ENCODE assay signal across 21 mouse cellular contexts in genomic region chr19:6269798-6270475, GRCm38 (mm10). TPM values are rescaled to one million over a fixed set of nuclear protein-coding genes. Genes with fewer than 3 reads are reported as not detected.
A peak's percentile ranks its signal among the peaks of the same experiment; 100 is the strongest.
DNase-seq lines count a peak whose midpoint lies in the region; ATAC-seq and TF ChIP-seq lines count a peak whose summit lies in the region.
"Had no signal": no experiment of that assay in that cellular context is flagged by ENCODE, and none has a peak within 500 bp of the region (broad histone marks: within the 10 kb centered on the region; RNA-seq: fewer than 3 reads in every experiment).

No protein-coding gene starts in this region.

- no peaks in the 10 kb centered on the region; the same call in 1 of the 2 replicates for H3K4me1 ChIP-seq in hindbrain, embryonic 13.5 days (replicated peaks)
- H3K4me1 ChIP-seq in hindbrain, embryonic 10.5 days (replicated peaks): peaks cover 12% of the 10 kb centered on the region
- H3K4me1 ChIP-seq in intestine, postnatal 0 days (replicated peaks; ENCODE audit: control insufficient read depth, insufficient read depth, low read length): peaks cover 4% of the 10 kb centered on the region
- no peaks in the 10 kb centered on the region for H3K4me1 ChIP-seq in stomach, postnatal 0 days (replicated peaks; ENCODE audit: control insufficient read depth, insufficient read depth)

- no peak overlapping the region for H3K4me3 ChIP-seq in hindbrain, embryonic 13.5 days
- no peak overlapping the region for H3K4me3 ChIP-seq in hindbrain, embryonic 10.5 days
- no peak overlapping the region for H3K4me3 ChIP-seq in intestine, postnatal 0 days (ENCODE audit: low read depth, low read length)
- H3K4me3 ChIP-seq in stomach, postnatal 0 days (ENCODE audit: low read depth, low read length): no peak overlapping the region
- H3K4me3 ChIP-seq: forebrain, embryonic 12.5 days; heart, embryonic 15.5 days; limb, embryonic 12.5 days; stomach, embryonic 15.5 days had no signal

- ATAC-seq in hindbrain, embryonic 13.5 days (ENCODE audit: low FRiP score): no peak
- ATAC-seq in intestine, postnatal 0 days: no peak
- ATAC-seq in stomach, postnatal 0 days (ENCODE audit: low FRiP score, low TSS enrichment): no peak
- ATAC-seq: lung, postnatal 0 days had no signal

- no peaks in the 10 kb centered on the region for H3K9me3 ChIP-seq in hindbrain, embryonic 13.5 days
- H3K9me3 ChIP-seq in hindbrain, embryonic 10.5 days: no peaks in the 10 kb centered on the region
- H3K9me3 ChIP-seq in intestine, postnatal 0 days (ENCODE audit: control insufficient read depth): no peaks in the 10 kb centered on the region
- H3K9me3 ChIP-seq in stomach, postnatal 0 days (ENCODE audit: control insufficient read depth, low read length): no peaks in the 10 kb centered on the region
- H3K9me3 ChIP-seq: forebrain, embryonic 12.5 days; heart, embryonic 15.5 days; limb, embryonic 12.5 days; stomach, embryonic 15.5 days had no signal

- peaks cover 18% of the 10 kb centered on the region for H3K27me3 ChIP-seq in hindbrain, embryonic 13.5 days
- H3K27me3 ChIP-seq in hindbrain, embryonic 10.5 days (ENCODE audit: insufficient read depth, poor library complexity, severe bottlenecking): peaks cover 3% of the 10 kb centered on the region; the same call in 1 of the 2 replicates
- no peaks in the 10 kb centered on the region for H3K27me3 ChIP-seq in intestine, postnatal 0 days (replicated peaks; ENCODE audit: control insufficient read depth, insufficient read depth, low read length)
- no peaks in the 10 kb centered on the region for H3K27me3 ChIP-seq in stomach, postnatal 0 days (ENCODE audit: control insufficient read depth, insufficient read depth, low read length)
- H3K27me3 ChIP-seq: heart, embryonic 15.5 days; stomach, embryonic 15.5 days had no signal

- TF ChIP-seq EP300 in stomach, postnatal 0 days (optimal IDR thresholded peaks at IDR 0.05): no peak

- 89% methylated on average over 8 of the region's 8 CpGs for WGBS in hindbrain, embryonic 13.5 days
- WGBS in hindbrain, embryonic 10.5 days: 84% methylated on average over 8 of the region's 8 CpGs
- 63% methylated on average over 8 of the region's 8 CpGs for WGBS in intestine, postnatal 0 days
- WGBS in stomach, postnatal 0 days: 82% methylated on average over 8 of the region's 8 CpGs

- H3K9ac ChIP-seq in hindbrain, embryonic 13.5 days: 0 out of 2 replicates have a peak overlapping the region, but pooled peaks have one; percentile 19
- H3K9ac ChIP-seq in intestine, postnatal 0 days (ENCODE audit: low read depth, low read length): no peak overlapping the region
- no peak overlapping the region for H3K9ac ChIP-seq in stomach, postnatal 0 days (ENCODE audit: low read length)
- H3K9ac ChIP-seq: forebrain, embryonic 12.5 days; heart, embryonic 15.5 days; limb, embryonic 12.5 days; stomach, embryonic 15.5 days had no signal

- no peak overlapping the region for H3K27ac ChIP-seq in hindbrain, embryonic 13.5 days
- no peak overlapping the region for H3K27ac ChIP-seq in hindbrain, embryonic 10.5 days
- peak overlapping the region; percentile 81 for H3K27ac ChIP-seq in intestine, postnatal 0 days (ENCODE audit: low read depth, low read length)
- 0 out of 2 replicates have a peak overlapping the region, but pooled peaks have one; percentile 18 for H3K27ac ChIP-seq in stomach, postnatal 0 days (replicated peaks)
- H3K27ac ChIP-seq: forebrain, embryonic 12.5 days; heart, embryonic 15.5 days; limb, embryonic 12.5 days; stomach, embryonic 15.5 days had no signal

- no peak for DNase-seq in hindbrain, embryonic 10.5 days (ENCODE audit: low spot score)
- DNase-seq in adrenal gland, adult 8-10 months: peak; percentile 79
- DNase-seq in stomach, postnatal 0 days (ENCODE audit: low spot score): peak; percentile 29
- DNase-seq in lung, postnatal 4 days: no peak
- DNase-seq in urinary bladder, postnatal 36 days (ENCODE audit: low spot score in 2 of 2): no peak
- DNase-seq in left cerebral cortex, adult 9 months (ENCODE audit: low spot score in 2 of 2): no peak
- DNase-seq: B cell, adult 2 months; cerebellum, postnatal 10 days; embryo, embryonic 11 days; heart, adult 11 months; thymus, postnatal 4 days had no signal

- TF ChIP-seq CTCF in intestine, postnatal 0 days (IDR thresholded peaks at IDR 0.05; ENCODE audit: low read depth): no peak
- TF ChIP-seq CTCF in stomach, postnatal 0 days (IDR thresholded peaks at IDR 0.05; ENCODE audit: low read depth): no peak

- no peak overlapping the region for H3K4me2 ChIP-seq in hindbrain, embryonic 13.5 days
- H3K4me2 ChIP-seq in intestine, postnatal 0 days (replicated peaks; ENCODE audit: low read depth): 0 out of 2 replicates have a peak overlapping the region, but pooled peaks have one; percentile 9
- H3K4me2 ChIP-seq in stomach, postnatal 0 days (replicated peaks; ENCODE audit: low read depth): no peak overlapping the region
- H3K4me2 ChIP-seq: forebrain, embryonic 12.5 days; heart, embryonic 15.5 days; limb, embryonic 12.5 days; stomach, embryonic 15.5 days had no signal

- no peaks in the 10 kb centered on the region for H3K36me3 ChIP-seq in hindbrain, embryonic 13.5 days
- H3K36me3 ChIP-seq in hindbrain, embryonic 10.5 days: no peaks in the 10 kb centered on the region
- peaks cover 3% of the 10 kb centered on the region; the same call in 1 of the 2 replicates for H3K36me3 ChIP-seq in intestine, postnatal 0 days (ENCODE audit: control insufficient read depth, insufficient read depth)
- H3K36me3 ChIP-seq in stomach, postnatal 0 days (ENCODE audit: control insufficient read depth, insufficient read depth, low read length): no peaks in the 10 kb centered on the region
- H3K36me3 ChIP-seq: forebrain, embryonic 12.5 days; heart, embryonic 15.5 days; limb, embryonic 12.5 days; stomach, embryonic 15.5 days had no signal

RNA-seq across cellular contexts. Expression of gene Ehd1, which starts 6.6 kb away (rescaled TPM):
- 86.8 and 96.4 TPM in 2 replicates for polyA plus RNA-seq in hindbrain, embryonic 13.5 days (2015; fragmentation: Nextera tagmentation; extraction: Ambion mirVana)
- 87.8 and 103 TPM in 2 replicates for polyA plus RNA-seq in hindbrain, embryonic 10.5 days (2016; fragmentation: Nextera tagmentation; extraction: Ambion mirVana)
- total RNA-seq in adrenal gland, adult 8-10 months (2022): 100 to 1,000 TPM in 3 of 4 experiments, 10 to 100 TPM in 1; 90.8 to 130 (median 118) TPM
- 177 and 201 TPM in 2 replicates for polyA plus RNA-seq in intestine, postnatal 0 days (2015; fragmentation: Nextera tagmentation; extraction: Ambion mirVana)
- 62.0 and 63.8 TPM in 2 replicates for polyA plus RNA-seq in stomach, postnatal 0 days (2015; fragmentation: Nextera tagmentation; extraction: Ambion mirVana)

RNA-seq across cellular contexts. Expression of gene Atg2a, which starts 28.5 kb away (rescaled TPM):
- polyA plus RNA-seq in hindbrain, embryonic 13.5 days (2015; fragmentation: Nextera tagmentation; extraction: Ambion mirVana): 11.6 and 11.7 TPM in 2 replicates
- polyA plus RNA-seq in hindbrain, embryonic 10.5 days (2016; fragmentation: Nextera tagmentation; extraction: Ambion mirVana): 10.3 and 14.9 TPM in 2 replicates
- 10 to 100 TPM; 38.6 to 57.9 (median 48.3) TPM for total RNA-seq in adrenal gland, adult 8-10 months (2022)
- 3.6 and 4.0 TPM in 2 replicates for polyA plus RNA-seq in intestine, postnatal 0 days (2015; fragmentation: Nextera tagmentation; extraction: Ambion mirVana)
- 4.8 and 6.0 TPM in 2 replicates for polyA plus RNA-seq in stomach, postnatal 0 days (2015; fragmentation: Nextera tagmentation; extraction: Ambion mirVana)

RNA-seq across cellular contexts. Expression of gene Ppp2r5b, which starts 34.3 kb away (rescaled TPM):
- 93.8 and 98.3 TPM in 2 replicates for polyA plus RNA-seq in hindbrain, embryonic 13.5 days (2015; fragmentation: Nextera tagmentation; extraction: Ambion mirVana)
- 37.8 and 53.8 TPM in 2 replicates for polyA plus RNA-seq in hindbrain, embryonic 10.5 days (2016; fragmentation: Nextera tagmentation; extraction: Ambion mirVana)
- 100 to 1,000 TPM; 103 to 160 (median 124) TPM for total RNA-seq in adrenal gland, adult 8-10 months (2022)
- 15.2 and 17.1 TPM in 2 replicates for polyA plus RNA-seq in intestine, postnatal 0 days (2015; fragmentation: Nextera tagmentation; extraction: Ambion mirVana)
- 14.7 and 15.0 TPM in 2 replicates for polyA plus RNA-seq in stomach, postnatal 0 days (2015; fragmentation: Nextera tagmentation; extraction: Ambion mirVana)

RNA-seq across cellular contexts. Expression of gene Cdc42bpg, which starts 36.3 kb away (rescaled TPM):
- 0.42 and 0.48 TPM in 2 replicates for polyA plus RNA-seq in hindbrain, embryonic 13.5 days (2015; fragmentation: Nextera tagmentation; extraction: Ambion mirVana)
- polyA plus RNA-seq in hindbrain, embryonic 10.5 days (2016; fragmentation: Nextera tagmentation; extraction: Ambion mirVana): 0.29 and 0.37 TPM in 2 replicates
- 10 to 100 TPM; 24.4 to 45.7 (median 38.4) TPM for total RNA-seq in adrenal gland, adult 8-10 months (2022)
- 1.8 and 2.3 TPM in 2 replicates for polyA plus RNA-seq in intestine, postnatal 0 days (2015; fragmentation: Nextera tagmentation; extraction: Ambion mirVana)
- polyA plus RNA-seq in stomach, postnatal 0 days (2015; fragmentation: Nextera tagmentation; extraction: Ambion mirVana): 1.3 and 1.9 TPM in 2 replicates

RNA-seq across cellular contexts. Expression of gene Gpha2, which starts 43.8 kb away (rescaled TPM):
- 0.27 TPM in 1 of 2 replicates, not detected in the other for polyA plus RNA-seq in hindbrain, embryonic 13.5 days (2015; fragmentation: Nextera tagmentation; extraction: Ambion mirVana)
- polyA plus RNA-seq in hindbrain, embryonic 10.5 days (2016; fragmentation: Nextera tagmentation; extraction: Ambion mirVana): 0.57 TPM in 1 of 2 replicates, not detected in the other
- 10 to 100 TPM; 23.4 to 37.6 (median 29.4) TPM for total RNA-seq in adrenal gland, adult 8-10 months (2022)
- polyA plus RNA-seq in intestine, postnatal 0 days (2015; fragmentation: Nextera tagmentation; extraction: Ambion mirVana): 0.26 and 0.34 TPM in 2 replicates
- polyA plus RNA-seq in stomach, postnatal 0 days (2015; fragmentation: Nextera tagmentation; extraction: Ambion mirVana): 0.17 and 0.46 TPM in 2 replicates
- total RNA-seq: layer of hippocampus, postnatal 14 days; megakaryocyte-erythroid progenitor cell, adult 5-6 weeks had no signal
- polyA plus RNA-seq: heart, embryonic 15.5 days; neural tube, embryonic 14.5 days had no signal

Comparison
In these comparisons a context has a peak if more than half of its experiments do, and no peak if none do; other contexts are left out.
1. H3K27ac ChIP-seq: peak in intestine, postnatal 0 days (single experiment) and stomach, postnatal 0 days (single experiment); none in hindbrain, embryonic 13.5 days (single experiment) and hindbrain, embryonic 10.5 days (single experiment).
2. DNase-seq: peak in adrenal gland, adult 8-10 months (single experiment) and stomach, postnatal 0 days (single experiment); none in hindbrain, embryonic 10.5 days (single experiment), lung, postnatal 4 days (0 of 2), urinary bladder, postnatal 36 days (0 of 2) and left cerebral cortex, adult 9 months (0 of 2).